Mouse (Mus musculus) ES-Bruce4 (cell line): ENCODE measurements around the gene Asb13.

Experiments used
- CTCF ChIP-seq: IDR thresholded peaks from one replicate; pipeline ENCODE4 v1.8.1; 2011; ENCODE audit warnings: low read depth, low read length
- EP300 ChIP-seq: IDR thresholded peaks from 2 replicates; pipeline ENCODE4 v1.6.1; 2011; ENCODE audit warnings: low read depth, low read length; ENCODE audit not compliant: insufficient read depth
- POLR2A ChIP-seq: IDR thresholded peaks from one replicate; pipeline ENCODE4 v1.8.1; 2011; ENCODE audit warnings: low read length; ENCODE audit not compliant: insufficient read depth

- TF ChIP-seq POLR2A: no peak
- no peak for TF ChIP-seq CTCF
- no peak for TF ChIP-seq EP300
These were observed 11.0 kb downstream of the Asb13 start for GRCm38 (mm10) chr13:3644871-3645270.
